Mouse (Mus musculus): ENCODE data around the gene Glul.
A peak's percentile ranks its signal among the peaks of the same experiment; 100 is the strongest.

The Glul gene

DNA sequence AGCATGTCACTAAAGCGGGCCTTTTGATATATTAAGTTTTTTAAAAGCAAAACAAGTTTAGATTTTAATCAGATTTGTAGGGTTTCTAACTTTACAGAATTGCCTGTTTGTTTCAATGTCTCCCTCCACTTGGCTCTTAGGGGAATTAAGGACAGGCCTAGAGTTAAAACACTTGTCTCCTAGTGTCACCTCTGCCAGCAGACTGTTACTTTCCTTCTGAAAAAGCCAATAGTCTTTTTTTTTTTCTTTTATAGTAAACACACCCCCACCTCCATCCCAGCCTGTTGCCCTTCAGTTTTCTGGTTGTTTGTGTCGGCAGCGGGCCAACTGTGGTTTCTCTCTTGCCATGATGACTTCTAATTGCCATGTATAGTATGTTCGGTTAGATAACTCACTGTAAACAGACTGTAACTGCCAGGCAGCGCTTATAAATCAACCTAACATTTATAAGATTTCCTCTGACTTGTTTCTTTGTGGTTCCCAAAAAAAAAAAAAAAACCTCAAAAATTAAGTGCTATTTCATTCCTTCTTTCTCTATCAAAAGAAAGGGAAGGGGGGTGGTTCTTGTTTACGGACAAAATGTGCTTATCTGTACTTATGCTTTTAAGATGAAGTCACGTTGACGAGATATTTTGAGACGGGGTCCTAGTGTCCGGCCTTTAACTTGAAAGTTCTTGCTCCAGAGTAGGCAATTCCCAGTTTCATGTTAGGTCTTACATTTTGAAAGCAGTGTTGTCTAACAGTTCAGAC is 9.6 kb downstream of the Glul start:
- no peak for DNase-seq (ENCODE audit: low spot score in 2 of 2)

DNA sequence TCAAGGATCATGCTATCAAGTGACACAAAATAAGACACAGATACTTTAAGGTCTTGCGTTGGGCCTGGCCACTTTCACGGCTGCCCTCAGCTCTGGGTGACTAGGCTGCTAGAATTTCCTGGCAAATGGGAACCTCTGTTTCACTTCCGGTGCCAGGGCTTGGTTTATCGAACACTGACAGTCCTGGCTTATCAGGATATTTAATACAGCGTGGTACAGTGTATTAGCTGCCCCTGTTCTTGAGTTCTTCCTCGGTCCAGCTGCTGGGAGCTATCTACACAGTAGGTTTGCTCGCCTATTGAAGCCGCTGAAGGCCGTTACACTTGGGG is 10.2 kb downstream of the Glul start:
- DNase-seq (ENCODE audit: low spot score in 2 of 2), result no peak

DNA sequence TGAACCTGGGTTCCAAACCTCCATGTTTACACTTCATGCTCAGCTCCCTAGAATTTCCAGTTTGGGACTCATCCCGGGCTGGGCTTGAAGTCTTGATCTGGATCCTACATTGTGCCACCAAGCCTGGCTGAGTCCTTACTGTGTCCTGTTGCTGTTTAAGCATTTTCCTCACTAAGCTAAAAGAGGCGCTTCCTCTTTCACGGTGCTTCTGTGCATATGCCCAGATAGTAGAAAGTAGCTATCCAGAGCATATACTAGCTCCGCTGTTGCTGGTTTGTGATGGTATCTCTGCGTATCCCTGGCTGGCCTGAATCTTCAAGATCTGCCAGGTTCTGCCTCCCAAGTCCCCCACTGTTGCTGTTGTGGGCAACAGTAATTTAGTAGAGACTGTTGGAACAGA is 10.7 kb downstream of the Glul start:
- no peak for DNase-seq (ENCODE audit: low spot score in 2 of 2)

DNA sequence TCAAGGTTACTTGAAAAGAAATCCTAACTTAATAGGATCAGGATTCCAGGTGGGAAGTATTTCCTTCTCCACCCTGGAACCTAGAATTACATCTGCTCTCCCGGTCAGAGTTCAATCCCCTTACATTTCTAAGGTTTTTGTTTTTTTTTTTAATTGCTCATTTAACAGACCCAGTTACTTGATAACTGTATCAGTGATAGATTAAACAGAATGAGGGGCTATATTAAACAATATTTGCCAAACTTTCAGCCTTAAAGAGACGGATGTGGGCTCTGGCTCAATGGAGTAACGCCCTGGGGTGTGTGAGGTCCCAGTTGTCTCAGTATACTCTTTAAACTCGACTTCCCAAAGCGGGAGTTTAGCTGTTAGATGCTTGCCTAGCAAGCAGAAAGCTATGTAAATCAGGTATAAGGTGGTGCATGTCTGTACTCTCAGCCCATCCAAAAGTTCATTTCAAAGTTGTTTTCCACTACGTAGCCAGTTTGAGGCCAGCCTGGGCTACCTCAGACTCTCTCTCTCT is 11.6 kb downstream of the Glul start:
- no peak for DNase-seq (ENCODE audit: low spot score in 2 of 2)

DNA sequence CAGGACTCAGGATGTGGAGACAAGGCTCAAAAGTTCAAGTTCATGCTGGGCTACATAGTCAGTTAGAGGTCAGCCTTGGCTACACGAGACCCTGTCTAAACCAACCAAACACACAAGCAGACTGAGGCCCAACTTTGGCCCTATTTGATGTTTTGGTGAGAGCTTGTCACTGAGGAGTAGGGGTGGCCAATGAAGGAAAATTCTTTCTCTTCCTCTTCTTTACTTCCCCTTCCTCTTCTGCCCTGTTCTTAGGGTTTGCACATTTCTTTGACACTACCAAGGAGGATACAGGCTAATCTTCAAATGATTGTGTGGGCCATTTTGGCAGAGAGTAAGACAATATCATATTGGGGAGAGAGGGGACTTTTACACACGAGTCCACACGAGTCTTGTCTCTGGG is 14.1 kb downstream of the Glul start:
- no peak for DNase-seq (ENCODE audit: low spot score in 2 of 2)

DNA sequence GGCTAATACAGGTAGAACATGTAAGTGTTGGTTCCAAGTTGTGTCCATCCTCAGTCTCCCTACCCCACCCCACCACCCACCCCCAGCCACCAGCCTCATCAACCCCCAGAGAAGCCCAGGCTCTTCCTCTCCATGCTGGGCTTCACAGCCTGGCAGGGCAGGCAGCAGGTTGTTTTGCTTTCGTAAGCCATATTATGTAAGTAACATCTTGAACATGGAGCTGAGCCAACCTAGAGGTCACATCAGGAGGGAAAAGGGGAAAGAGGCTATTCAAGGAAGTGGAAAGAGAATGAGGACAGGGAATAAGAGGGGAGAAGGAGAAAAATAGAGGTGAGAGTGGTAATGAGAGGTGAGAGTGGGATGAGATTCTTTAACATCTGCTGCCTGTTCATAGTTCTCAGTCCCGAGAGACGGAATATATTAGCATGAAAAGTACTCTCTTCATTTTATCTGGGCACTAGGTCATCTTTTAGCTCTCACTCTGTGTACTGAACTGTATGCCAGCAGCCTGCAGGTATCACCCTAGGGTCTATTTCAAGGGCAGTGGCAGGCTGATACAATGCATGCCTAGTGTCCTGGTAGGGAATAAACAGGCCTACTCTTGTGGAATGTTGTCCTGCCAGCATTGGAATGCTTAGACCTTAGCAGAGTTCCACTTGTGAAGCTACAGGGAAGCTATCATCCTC is 18.9 kb downstream of the Glul start:
- DNase-seq (ENCODE audit: low spot score in 2 of 2), result no peak

DNA sequence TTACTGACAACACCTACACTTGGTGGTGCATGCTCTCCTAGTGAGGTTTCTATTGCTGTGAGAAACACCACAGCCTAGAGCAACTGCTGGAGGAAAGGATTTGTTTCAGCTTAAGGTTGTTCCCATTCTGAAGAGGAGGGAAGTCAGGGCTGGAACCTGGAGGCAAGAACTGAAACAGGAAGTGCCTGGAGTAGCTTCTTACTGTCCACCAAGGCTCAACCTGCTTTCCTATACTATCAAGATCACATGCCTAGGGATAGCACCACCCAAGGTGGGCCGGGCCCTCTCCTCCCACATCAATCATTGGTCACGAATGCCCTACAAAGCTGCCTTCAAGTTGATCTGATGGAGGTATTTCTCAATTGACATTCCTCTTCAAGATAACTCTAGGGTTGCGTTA is 21.9 kb downstream of the Glul start:
- DNase-seq (ENCODE audit: low spot score in 2 of 2), result no peak

DNA sequence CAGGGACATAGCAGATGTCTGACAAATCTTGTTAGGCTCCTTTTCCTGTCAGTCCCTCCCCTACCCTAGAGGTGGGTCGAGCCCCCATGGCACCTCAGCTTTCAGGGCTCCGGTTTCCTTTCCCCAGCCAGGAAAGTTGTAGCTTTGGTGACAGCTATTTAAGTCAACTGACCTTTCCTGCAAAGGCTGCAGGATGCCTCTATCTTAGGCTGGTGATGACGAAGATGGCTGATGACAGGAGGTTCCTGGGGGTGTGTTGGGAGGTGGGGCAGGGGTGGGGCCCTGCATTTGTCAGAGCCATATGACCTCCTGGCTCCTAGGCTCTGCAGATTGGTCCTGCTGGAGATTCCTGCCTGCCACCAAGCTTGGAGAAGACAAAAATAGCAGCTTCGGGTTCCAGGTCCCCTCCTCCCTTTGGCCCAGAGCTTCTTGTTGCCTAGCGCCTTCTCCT is 22.9 kb downstream of the Glul start:
- DNase-seq (ENCODE audit: low spot score in 2 of 2), result no peak

DNA sequence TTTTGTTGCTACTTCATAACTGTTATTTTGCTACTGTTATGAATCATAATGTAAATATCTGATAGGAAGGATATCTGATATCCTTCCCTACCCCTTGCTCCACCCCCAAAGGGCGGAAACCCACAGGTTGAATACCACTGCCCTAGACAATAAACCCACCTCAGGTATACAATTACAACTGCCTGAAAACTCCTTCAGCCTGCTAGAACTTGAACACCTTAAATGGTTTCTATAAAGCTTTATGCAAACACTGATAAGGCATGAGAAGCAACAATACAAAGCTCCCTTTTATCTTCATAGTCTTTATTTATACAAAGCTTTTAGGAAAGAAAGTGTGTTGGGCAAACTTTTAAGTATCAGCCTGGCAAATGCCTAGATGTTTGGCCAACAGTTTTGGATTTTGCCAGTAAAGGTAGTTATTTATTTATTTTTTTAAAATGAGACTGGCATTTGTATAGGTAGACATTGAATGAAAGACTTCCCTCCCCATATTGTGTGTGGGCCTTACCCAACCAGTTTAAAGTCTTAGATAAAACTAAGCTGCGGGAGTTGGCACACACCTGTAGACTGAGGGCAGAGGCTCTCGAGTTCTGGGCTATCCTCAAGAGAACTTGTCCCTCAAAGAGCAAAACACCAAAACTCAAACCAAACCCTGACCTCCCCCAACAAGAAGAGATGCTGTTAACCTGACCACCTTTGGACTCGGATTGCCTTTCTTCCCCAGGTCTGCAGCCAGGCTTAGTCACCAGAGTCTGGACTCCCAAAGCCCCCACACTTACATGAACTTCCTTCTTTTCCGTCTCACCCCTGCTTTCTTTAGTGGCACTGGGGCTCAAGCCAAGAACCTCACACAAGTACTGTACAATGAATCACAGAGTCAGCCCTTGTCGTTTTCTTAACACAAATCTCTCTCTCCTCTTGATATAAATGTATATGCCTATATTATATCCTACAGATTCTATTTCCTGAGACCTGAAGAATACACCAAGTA is 24.9 kb downstream of the Glul start:
- DNase-seq (ENCODE audit: low spot score in 2 of 2), result no peak

DNA sequence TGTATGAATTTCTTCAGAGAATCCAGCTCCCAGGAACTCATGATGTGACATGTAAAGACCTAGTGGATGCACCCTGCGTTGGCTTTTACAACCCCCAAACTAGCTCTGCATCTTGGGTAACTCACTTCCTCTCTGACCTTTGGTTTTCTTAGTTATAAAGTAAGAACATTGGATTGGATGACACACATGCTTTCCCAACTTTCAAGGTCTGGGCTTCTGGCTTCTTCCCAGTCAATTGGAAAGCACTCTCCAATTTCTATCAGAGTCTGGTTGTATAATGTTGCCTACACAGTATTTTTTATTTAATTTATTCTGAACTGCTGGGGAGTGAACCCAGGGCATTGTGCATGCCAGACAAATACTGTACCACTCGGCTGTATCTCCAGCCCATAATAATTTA is 30.7 kb downstream of the Glul start:
- DNase-seq (ENCODE audit: low spot score in 2 of 2), result no peak

DNA sequence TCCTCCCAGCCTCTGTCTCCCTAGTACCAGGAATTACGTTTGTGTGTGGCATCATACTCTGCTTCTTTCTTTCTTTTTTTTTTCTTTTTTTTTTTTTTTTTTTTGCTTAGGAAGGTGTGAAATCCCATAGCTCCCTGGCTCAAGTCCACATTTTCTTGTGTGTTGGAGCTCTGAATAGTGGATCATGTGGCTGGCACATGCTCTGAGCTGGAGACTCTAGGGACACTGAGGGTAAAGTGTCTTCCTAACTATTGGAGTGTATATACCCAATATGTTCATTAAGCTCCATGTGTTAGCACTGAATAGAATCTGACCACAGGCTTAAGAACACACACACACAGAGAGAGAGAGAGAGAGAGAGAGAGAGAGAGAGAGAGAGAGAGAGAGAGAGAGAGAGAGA is 34.0 kb downstream of the Glul start:
- DNase-seq (ENCODE audit: low spot score in 2 of 2), result no peak

DNA sequence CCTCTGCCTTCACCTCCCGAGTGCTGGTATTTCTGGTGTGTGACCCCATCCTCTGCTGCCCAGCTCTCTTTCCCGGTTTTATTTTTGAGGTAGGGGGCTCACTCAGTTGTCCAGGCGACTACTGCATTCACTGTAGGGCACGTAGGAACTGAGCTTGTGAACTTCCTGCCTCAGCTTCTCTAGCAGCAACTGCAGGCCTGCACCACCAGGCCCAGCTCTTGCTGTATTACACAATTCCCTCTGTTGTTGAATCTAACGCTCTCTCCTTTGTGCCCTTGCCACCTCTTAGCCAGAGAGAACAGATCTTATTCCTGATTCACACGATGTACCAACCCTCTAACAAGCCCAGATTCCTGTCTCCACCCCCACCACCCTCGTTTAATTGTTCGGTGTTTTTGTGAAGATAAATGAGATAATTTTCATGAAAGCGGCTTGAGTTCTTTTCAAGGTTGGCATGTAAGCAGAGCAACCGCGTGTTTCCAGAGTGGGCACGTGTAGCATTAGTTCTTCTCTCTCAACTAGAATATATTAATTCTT is 36.2 kb downstream of the Glul start:
- DNase-seq (ENCODE audit: low spot score in 2 of 2), result no peak

DNA sequence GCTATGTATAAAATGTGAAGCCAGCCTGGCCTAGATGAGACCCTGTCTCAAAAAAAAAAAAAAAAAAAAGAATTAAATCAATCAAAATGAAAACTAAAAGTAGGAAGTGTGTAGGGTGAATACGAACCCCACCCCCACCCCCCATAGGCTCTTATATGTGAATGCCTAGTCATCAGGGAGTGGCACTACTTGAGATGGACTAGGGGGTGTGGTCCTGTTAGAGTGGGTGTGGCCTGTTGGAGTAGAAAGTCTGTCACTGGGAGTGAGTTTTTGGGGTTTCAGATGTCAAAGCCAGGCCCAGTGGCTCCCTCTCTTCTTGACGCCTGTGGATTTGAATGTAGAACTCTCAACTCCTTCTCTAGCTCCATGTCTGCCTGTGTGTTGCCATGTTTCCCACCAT is 37.3 kb downstream of the Glul start:
- no peak for DNase-seq (ENCODE audit: low spot score in 2 of 2)

DNA sequence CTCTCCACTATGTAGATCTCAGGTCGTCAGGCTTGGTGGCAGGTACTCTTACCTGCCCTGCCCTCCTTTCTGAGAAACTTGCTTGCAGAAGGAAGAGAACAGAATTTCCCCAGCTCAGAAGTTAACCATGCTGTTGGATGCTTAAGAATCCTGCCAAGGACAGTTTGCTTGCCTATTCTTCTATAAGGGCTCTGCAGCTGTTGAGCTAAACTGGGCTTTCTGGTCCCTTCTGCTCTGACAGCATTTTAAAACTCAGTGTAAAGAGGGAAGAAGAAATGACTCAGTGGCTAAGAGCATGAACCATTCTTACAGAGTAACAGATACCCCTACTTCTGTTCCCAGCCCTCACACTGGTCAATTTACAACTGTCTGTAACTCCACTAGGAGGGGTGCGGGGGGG is 41.2 kb downstream of the Glul start:
- peak; percentile 18 to 41 for DNase-seq (ENCODE audit: low spot score in 2 of 2)

DNA sequence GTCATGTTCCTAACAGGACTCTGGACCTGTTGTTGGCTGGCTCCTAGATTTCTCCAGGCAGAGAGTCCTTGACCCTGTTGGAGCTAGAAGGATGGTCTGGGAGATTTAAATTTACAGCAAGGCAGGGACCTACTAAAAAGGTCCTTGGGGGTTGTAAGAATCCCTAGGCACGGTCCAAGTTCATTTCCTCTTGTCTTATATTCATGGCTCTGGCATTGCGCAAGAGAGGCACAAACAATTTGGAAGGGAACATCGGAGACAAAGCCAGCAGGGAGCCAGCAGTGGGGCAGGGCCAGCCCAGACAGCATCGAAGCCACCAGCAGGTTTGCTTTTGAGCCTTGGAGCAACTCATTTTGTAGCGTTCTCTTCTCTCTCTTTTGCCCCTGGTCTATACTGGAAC is 45.4 kb downstream of the Glul start:
- DNase-seq (ENCODE audit: low spot score in 2 of 2), result no peak

DNA sequence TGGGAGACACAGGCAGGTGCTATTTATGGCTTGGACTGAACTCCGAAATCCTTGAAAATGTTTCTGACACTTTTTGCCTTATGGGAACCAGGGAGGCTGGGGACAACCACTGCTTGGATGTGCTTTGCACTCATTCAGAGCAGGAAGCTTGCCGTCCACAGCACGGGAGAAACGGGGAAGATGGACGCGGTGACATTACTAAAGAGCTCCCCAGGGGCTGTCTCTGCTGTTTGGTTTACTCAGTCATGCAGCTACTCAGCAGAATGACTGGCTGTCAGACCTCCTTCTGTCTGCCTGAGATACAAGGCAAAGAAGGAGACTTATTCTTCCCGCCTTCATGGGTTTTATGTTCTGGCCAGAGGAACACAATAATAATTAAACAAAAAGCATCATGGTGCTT is 47.2 kb downstream of the Glul start:
- no peak for DNase-seq (ENCODE audit: low spot score in 2 of 2)

DNA sequence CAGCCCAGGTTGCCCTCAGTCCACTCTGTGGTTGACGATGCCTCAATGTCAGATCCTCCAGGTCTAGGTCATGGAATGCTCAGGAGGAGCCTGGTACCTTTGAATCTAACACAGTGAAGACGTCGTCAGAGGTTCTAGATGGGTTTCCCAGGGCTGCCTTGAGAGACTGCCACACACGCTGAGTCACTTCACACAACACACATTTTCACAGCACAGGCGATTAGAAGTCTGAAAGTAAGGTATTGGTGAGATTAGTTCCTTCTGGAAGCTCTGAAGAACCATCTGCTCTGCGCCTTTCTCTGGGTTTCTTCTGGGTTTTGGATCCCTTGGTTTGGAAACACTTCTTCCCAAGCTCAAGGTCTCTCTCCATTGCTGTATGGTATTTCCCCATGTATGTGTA is 48.1 kb downstream of the Glul start:
- peak; percentile 28 to 29 for DNase-seq (ENCODE audit: low spot score in 2 of 2)

DNA sequence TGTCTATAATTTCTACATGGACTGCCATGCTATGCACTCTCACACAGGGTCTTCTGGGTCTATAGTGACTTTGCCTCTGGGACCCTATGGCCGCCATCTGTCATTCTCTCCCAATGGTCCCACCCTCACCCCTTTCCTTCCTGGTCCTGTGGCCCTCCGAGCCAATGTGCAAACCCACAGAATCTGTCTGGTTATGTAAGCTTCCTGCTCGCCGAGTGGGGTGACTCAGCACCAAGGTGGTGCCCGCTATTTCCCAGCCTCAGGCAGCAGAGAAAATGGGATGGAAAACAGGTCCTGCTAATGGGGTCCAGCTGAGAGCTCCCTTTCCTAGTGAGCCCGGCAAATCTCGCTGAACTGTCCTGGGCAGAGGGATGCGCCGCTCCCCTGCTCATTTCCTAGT is 53.5 kb downstream of the Glul start:
- no peak for DNase-seq (ENCODE audit: low spot score in 2 of 2)

DNA sequence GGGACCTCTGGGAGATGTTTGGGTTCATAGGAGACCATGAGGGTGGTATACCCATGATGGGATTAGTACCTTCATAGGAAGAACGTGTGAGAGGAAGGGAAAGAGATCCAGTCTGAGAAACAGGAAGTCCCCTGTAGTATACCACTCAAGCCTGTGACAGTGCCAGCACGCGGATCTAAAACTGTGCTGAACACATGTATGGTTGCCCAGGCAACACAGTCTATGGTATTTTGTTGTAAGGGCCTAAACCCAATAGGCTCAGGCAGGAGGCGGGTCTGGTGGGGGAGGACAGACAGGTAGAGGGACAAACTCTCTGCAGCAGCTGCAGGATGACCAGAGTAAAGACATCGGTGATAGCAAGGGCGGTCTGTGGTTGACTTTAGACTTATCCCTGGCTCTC is 54.1 kb downstream of the Glul start:
- DNase-seq (ENCODE audit: low spot score in 2 of 2), result peak in 1 of 2 experiments; percentile 29

DNA sequence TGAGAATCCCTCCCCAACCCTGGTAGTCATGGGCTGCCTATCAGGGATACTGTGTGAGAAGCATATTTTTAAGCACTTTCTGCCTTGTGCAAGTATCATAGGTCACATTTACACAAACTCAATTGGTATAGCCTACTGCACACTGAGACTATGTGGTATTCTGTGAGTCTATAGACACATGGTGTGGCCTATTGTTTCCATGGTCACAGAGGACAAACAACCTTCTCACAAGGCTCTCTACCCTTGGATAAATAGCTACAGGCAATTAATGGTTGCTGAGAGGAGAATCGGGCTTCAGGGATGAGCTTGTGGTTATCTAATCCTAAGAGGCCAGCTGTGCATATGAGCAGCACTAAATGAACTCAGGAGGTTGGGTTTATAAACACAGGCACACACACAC is 58.1 kb downstream of the Glul start:
- no peak for DNase-seq (ENCODE audit: low spot score in 2 of 2)

Data from right cerebral cortex, postnatal 36 days (tissue).